Mouse (Mus musculus): ENCODE data around the gene Styxl1. TPM values are rescaled to one million over a fixed set of nuclear protein-coding genes. Genes with fewer than 3 reads are reported as not detected.
A peak's percentile ranks its signal among the peaks of the same experiment; 100 is the strongest.

Gene Styxl1
- 0.31 TPM in 1 of 2 replicates, not detected in the other for polyA plus RNA-seq (2014; fragmentation: Nextera tagmentation; extraction: Ambion mirVana)

GRCm38 (mm10) chr5:135777796-135778470, at the start of gene Styxl1:
Gene Styxl1 (minus strand): TSS chr5:135778385.
- ATAC-seq (replicated peaks; ENCODE audit: insufficient number of reproducible peaks, low FRiP score, low TSS enrichment, low read depth) (peak; percentile 91), DNase-seq (ENCODE audit: low spot score) (peak; percentile 59)
- Histone ChIP-seq H3K27ac (replicated peaks; ENCODE audit: low read depth, low read length) (peak within 1 kb of the TSS; percentile 88), H3K4me2 (ENCODE audit: low read depth, low read length) (peak within 1 kb of the TSS; percentile 78), H3K4me1 (ENCODE audit: control insufficient read depth, insufficient read depth, low read length) (no peaks in the 10 kb centered on the region; the same call in 1 of the 2 replicates), H3K36me3 (replicated peaks; ENCODE audit: control insufficient read depth, insufficient read depth, low read depth, low read length) (no peaks in the 10 kb centered on the region), H3K4me3 (ENCODE audit: low read depth, low read length) (peak within 1 kb of the TSS; percentile 86), H3K9ac (replicated peaks; ENCODE audit: low read length) (peak within 1 kb of the TSS; percentile 93), H3K27me3 (ENCODE audit: control insufficient read depth, insufficient read depth, low read length) (no peaks in the 10 kb centered on the region), H3K9me3 (replicated peaks; ENCODE audit: control insufficient read depth, low read length) (no peaks in the 10 kb centered on the region)
- under 1% methylated on average over 45 of the region's 45 CpGs for WGBS

- no peak for ATAC-seq (replicated peaks; ENCODE audit: insufficient number of reproducible peaks, low FRiP score, low TSS enrichment, low read depth)
- no peak overlapping the region for H3K9ac ChIP-seq (replicated peaks; ENCODE audit: low read length)
- H3K36me3 ChIP-seq (replicated peaks; ENCODE audit: control insufficient read depth, insufficient read depth, low read depth, low read length): no peaks in the 10 kb centered on the region
- 41% methylated on average over 6 of the region's 6 CpGs for WGBS
- H3K27me3 ChIP-seq (ENCODE audit: control insufficient read depth, insufficient read depth, low read length): no peaks in the 10 kb centered on the region
- no peaks in the 10 kb centered on the region for H3K9me3 ChIP-seq (replicated peaks; ENCODE audit: control insufficient read depth, low read length)
- DNase-seq (ENCODE audit: low spot score): no peak
- no peak overlapping the region for H3K4me3 ChIP-seq (ENCODE audit: low read depth, low read length)
- no peak overlapping the region for H3K4me2 ChIP-seq (ENCODE audit: low read depth, low read length)
- no peak overlapping the region; the same call in 1 of the 2 replicates for H3K27ac ChIP-seq (replicated peaks; ENCODE audit: low read depth, low read length)
- H3K4me1 ChIP-seq (ENCODE audit: control insufficient read depth, insufficient read depth, low read length): no peaks in the 10 kb centered on the region
Measured at GRCm38 (mm10) chr5:135826225-135826624, 48.0 kb upstream of the Styxl1 start.

- peaks cover 2% of the 10 kb centered on the region; the same call in 1 of the 2 replicates for H3K27me3 ChIP-seq (ENCODE audit: control insufficient read depth, insufficient read depth, low read length)
- ATAC-seq (replicated peaks; ENCODE audit: insufficient number of reproducible peaks, low FRiP score, low TSS enrichment, low read depth) (no peak), DNase-seq (ENCODE audit: low spot score) (no peak)
- no peak overlapping the region for H3K27ac ChIP-seq (replicated peaks; ENCODE audit: low read depth, low read length)
- H3K4me3 ChIP-seq (ENCODE audit: low read depth, low read length): no peak overlapping the region
- no peaks in the 10 kb centered on the region for H3K9me3 ChIP-seq (replicated peaks; ENCODE audit: control insufficient read depth, low read length)
- WGBS: 52% methylated on average over 3 of the region's 3 CpGs
- no peak overlapping the region for H3K9ac ChIP-seq (replicated peaks; ENCODE audit: low read length)
- no peaks in the 10 kb centered on the region for H3K36me3 ChIP-seq (replicated peaks; ENCODE audit: control insufficient read depth, insufficient read depth, low read depth, low read length)
- no peak overlapping the region for H3K4me2 ChIP-seq (ENCODE audit: low read depth, low read length)
- H3K4me1 ChIP-seq (ENCODE audit: control insufficient read depth, insufficient read depth, low read length): no peaks in the 10 kb centered on the region
Measured at GRCm38 (mm10) chr5:135824517-135824916, 46.3 kb upstream of the Styxl1 start.

- no peak overlapping the region for H3K27ac ChIP-seq (replicated peaks; ENCODE audit: low read depth, low read length)
- 16% methylated on average over 7 of the region's 7 CpGs for WGBS
- DNase-seq (ENCODE audit: low spot score) (peak; percentile 36), ATAC-seq (replicated peaks; ENCODE audit: insufficient number of reproducible peaks, low FRiP score, low TSS enrichment, low read depth) (no peak; the same call in 1 of the 2 replicates)
- H3K36me3 ChIP-seq (replicated peaks; ENCODE audit: control insufficient read depth, insufficient read depth, low read depth, low read length): no peaks in the 10 kb centered on the region
- no peak overlapping the region for H3K4me3 ChIP-seq (ENCODE audit: low read depth, low read length)
- no peak overlapping the region for H3K4me2 ChIP-seq (ENCODE audit: low read depth, low read length)
- H3K27me3 ChIP-seq (ENCODE audit: control insufficient read depth, insufficient read depth, low read length): peaks cover 2% of the 10 kb centered on the region; the same call in 1 of the 2 replicates
- no peak overlapping the region for H3K9ac ChIP-seq (replicated peaks; ENCODE audit: low read length)
- H3K9me3 ChIP-seq (replicated peaks; ENCODE audit: control insufficient read depth, low read length): no peaks in the 10 kb centered on the region
- H3K4me1 ChIP-seq (ENCODE audit: control insufficient read depth, insufficient read depth, low read length): no peaks in the 10 kb centered on the region
Measured at GRCm38 (mm10) chr5:135822316-135822944, 44.2 kb upstream of the Styxl1 start.

GRCm38 (mm10) chr5:135818491-135818890, 40.3 kb upstream of the Styxl1 start:
- peaks cover 2% of the 10 kb centered on the region; the same call in 1 of the 2 replicates for H3K27me3 ChIP-seq (ENCODE audit: control insufficient read depth, insufficient read depth, low read length)
- no peak overlapping the region for H3K9ac ChIP-seq (replicated peaks; ENCODE audit: low read length)
- no peaks in the 10 kb centered on the region for H3K4me1 ChIP-seq (ENCODE audit: control insufficient read depth, insufficient read depth, low read length)
- DNase-seq (ENCODE audit: low spot score) (no peak), ATAC-seq (replicated peaks; ENCODE audit: insufficient number of reproducible peaks, low FRiP score, low TSS enrichment, low read depth) (no peak)
- no peaks in the 10 kb centered on the region for H3K9me3 ChIP-seq (replicated peaks; ENCODE audit: control insufficient read depth, low read length)
- no peak overlapping the region for H3K27ac ChIP-seq (replicated peaks; ENCODE audit: low read depth, low read length)
- H3K4me3 ChIP-seq (ENCODE audit: low read depth, low read length): no peak overlapping the region
- no peak overlapping the region for H3K4me2 ChIP-seq (ENCODE audit: low read depth, low read length)
- H3K36me3 ChIP-seq (replicated peaks; ENCODE audit: control insufficient read depth, insufficient read depth, low read depth, low read length): no peaks in the 10 kb centered on the region
- WGBS: 46% methylated on average over 7 of the region's 7 CpGs

GRCm38 (mm10) chr5:135812991-135813390, 34.8 kb upstream of the Styxl1 start:
- H3K9me3 ChIP-seq (replicated peaks; ENCODE audit: control insufficient read depth, low read length): no peaks in the 10 kb centered on the region
- DNase-seq (ENCODE audit: low spot score) (no peak), ATAC-seq (replicated peaks; ENCODE audit: insufficient number of reproducible peaks, low FRiP score, low TSS enrichment, low read depth) (no peak)
- H3K36me3 ChIP-seq (replicated peaks; ENCODE audit: control insufficient read depth, insufficient read depth, low read depth, low read length): no peaks in the 10 kb centered on the region
- H3K4me2 ChIP-seq (ENCODE audit: low read depth, low read length): no peak overlapping the region
- no peaks in the 10 kb centered on the region for H3K27me3 ChIP-seq (ENCODE audit: control insufficient read depth, insufficient read depth, low read length)
- no peak overlapping the region for H3K27ac ChIP-seq (replicated peaks; ENCODE audit: low read depth, low read length)
- H3K4me1 ChIP-seq (ENCODE audit: control insufficient read depth, insufficient read depth, low read length): no peaks in the 10 kb centered on the region
- no peak overlapping the region for H3K9ac ChIP-seq (replicated peaks; ENCODE audit: low read length)
- H3K4me3 ChIP-seq (ENCODE audit: low read depth, low read length): no peak overlapping the region
- 65% methylated on average over 5 of the region's 5 CpGs for WGBS

GRCm38 (mm10) chr5:135807263-135807637, 29.1 kb upstream of the Styxl1 start:
- no peak overlapping the region for H3K4me2 ChIP-seq (ENCODE audit: low read depth, low read length)
- 0 out of 2 replicates have a peak, but pooled peaks have one; percentile 34 for ATAC-seq (replicated peaks; ENCODE audit: insufficient number of reproducible peaks, low FRiP score, low TSS enrichment, low read depth)

More at GRCm38 (mm10) chr5:135807263-135807637, 29.1 kb upstream of the Styxl1 start:
- peak overlapping the region; percentile 5; the same call in 1 of the 2 replicates for H3K4me3 ChIP-seq (ENCODE audit: low read depth, low read length)
- H3K27me3 ChIP-seq (ENCODE audit: control insufficient read depth, insufficient read depth, low read length): no peaks in the 10 kb centered on the region
- WGBS: 37% methylated on average over 3 of the region's 3 CpGs
- no peaks in the 10 kb centered on the region for H3K9me3 ChIP-seq (replicated peaks; ENCODE audit: control insufficient read depth, low read length)
- H3K4me1 ChIP-seq (ENCODE audit: control insufficient read depth, insufficient read depth, low read length): no peaks in the 10 kb centered on the region
- no peak for DNase-seq (ENCODE audit: low spot score)
- no peak overlapping the region for H3K9ac ChIP-seq (replicated peaks; ENCODE audit: low read length)
- H3K27ac ChIP-seq (replicated peaks; ENCODE audit: low read depth, low read length): no peak overlapping the region
- H3K36me3 ChIP-seq (replicated peaks; ENCODE audit: control insufficient read depth, insufficient read depth, low read depth, low read length): no peaks in the 10 kb centered on the region

Measured in embryonic facial prominence, embryonic 11.5 days (tissue).